Mouse (Mus musculus): ENCODE results near the gene Mamstr. TPM values are rescaled to one million over a fixed set of nuclear protein-coding genes. Genes with fewer than 3 reads are reported as not detected.

Gene Mamstr
- polyA plus RNA-seq, 1 experiment from 2014 or later, result 10.6 TPM

GRCm38 (mm10) chr7:45635711-45636688, 3.8 kb upstream of the Mamstr start:
- Histone ChIP-seq H3K4me3 (ENCODE audit: low read length) (no peak overlapping the region), H3K9ac (ENCODE audit: low read length) (no peak overlapping the region), H3K27me3 (ENCODE audit: control insufficient read depth, insufficient read depth, low read depth, low read length) (no peaks in the 10 kb centered on the region), H3K27ac (ENCODE audit: low read length) (peak overlapping the region; percentile 88), H3K4me1 (replicated peaks; ENCODE audit: control insufficient read depth, insufficient read depth, low read length) (peaks cover 53% of the 10 kb centered on the region), H3K4me2 (ENCODE audit: low read depth, low read length) (peak overlapping the region; percentile 16), H3K36me3 (ENCODE audit: control insufficient read depth, insufficient read depth, low read length) (peaks cover 9% of the 10 kb centered on the region), H3K9me3 (ENCODE audit: control insufficient read depth, low read length) (no peaks in the 10 kb centered on the region)
- WGBS, result 46% methylated on average over 15 of the region's 15 CpGs
- peak; percentile 29 for ATAC-seq (ENCODE audit: low read depth)

DNA sequence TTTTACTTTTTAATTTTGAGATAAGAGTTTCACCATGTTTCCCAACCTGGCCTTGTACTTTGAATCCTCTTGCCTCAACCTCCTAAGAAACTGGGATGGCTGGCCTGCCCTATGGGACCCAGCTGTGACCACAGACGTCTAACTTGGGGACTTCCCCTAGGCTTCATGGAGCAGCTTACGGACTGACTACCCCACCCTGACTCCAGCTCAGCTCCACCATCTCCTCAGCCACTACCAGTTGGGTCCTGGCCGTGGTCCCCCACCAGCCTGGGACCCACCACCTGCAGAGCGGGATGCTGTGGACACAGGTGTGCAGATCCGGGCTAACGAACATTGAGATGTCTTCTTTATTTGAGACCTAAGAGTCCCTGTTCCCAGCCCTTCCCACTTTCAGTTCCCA, 2.1 kb upstream of the Mamstr start:
- Histone ChIP-seq H3K9me3 (ENCODE audit: control insufficient read depth, low read length) (no peaks in the 10 kb centered on the region), H3K27ac (ENCODE audit: low read length) (no peak overlapping the region), H3K9ac (ENCODE audit: low read length) (no peak overlapping the region), H3K4me3 (ENCODE audit: low read length) (no peak overlapping the region), H3K27me3 (ENCODE audit: control insufficient read depth, insufficient read depth, low read depth, low read length) (no peaks in the 10 kb centered on the region), H3K4me2 (ENCODE audit: low read depth, low read length) (peak overlapping the region; percentile 56; the same call in 1 of the 2 replicates), H3K36me3 (ENCODE audit: control insufficient read depth, insufficient read depth, low read length) (peaks cover 9% of the 10 kb centered on the region), H3K4me1 (replicated peaks; ENCODE audit: control insufficient read depth, insufficient read depth, low read length) (peaks cover 63% of the 10 kb centered on the region)
- no peak for ATAC-seq (ENCODE audit: low read depth)
- 83% methylated on average over 6 of the region's 6 CpGs for WGBS

- ATAC-seq (ENCODE audit: low read depth), result peak; percentile 83
- 20% methylated on average over 29 of the region's 29 CpGs for WGBS
- Histone ChIP-seq H3K9me3 (ENCODE audit: control insufficient read depth, low read length) (no peaks in the 10 kb centered on the region), H3K9ac (ENCODE audit: low read length) (peak overlapping the region; percentile 46), H3K4me1 (replicated peaks; ENCODE audit: control insufficient read depth, insufficient read depth, low read length) (peaks cover 64% of the 10 kb centered on the region), H3K36me3 (ENCODE audit: control insufficient read depth, insufficient read depth, low read length) (peaks cover 9% of the 10 kb centered on the region), H3K27ac (ENCODE audit: low read length) (peak overlapping the region; percentile 36; the same call in 1 of the 2 replicates), H3K27me3 (ENCODE audit: control insufficient read depth, insufficient read depth, low read depth, low read length) (no peaks in the 10 kb centered on the region), H3K4me3 (ENCODE audit: low read length) (peak overlapping the region; percentile 40), H3K4me2 (ENCODE audit: low read depth, low read length) (peak overlapping the region; percentile 56)
Measured at GRCm38 (mm10) chr7:45638623-45639401, 965 bp upstream of the Mamstr start.

DNA sequence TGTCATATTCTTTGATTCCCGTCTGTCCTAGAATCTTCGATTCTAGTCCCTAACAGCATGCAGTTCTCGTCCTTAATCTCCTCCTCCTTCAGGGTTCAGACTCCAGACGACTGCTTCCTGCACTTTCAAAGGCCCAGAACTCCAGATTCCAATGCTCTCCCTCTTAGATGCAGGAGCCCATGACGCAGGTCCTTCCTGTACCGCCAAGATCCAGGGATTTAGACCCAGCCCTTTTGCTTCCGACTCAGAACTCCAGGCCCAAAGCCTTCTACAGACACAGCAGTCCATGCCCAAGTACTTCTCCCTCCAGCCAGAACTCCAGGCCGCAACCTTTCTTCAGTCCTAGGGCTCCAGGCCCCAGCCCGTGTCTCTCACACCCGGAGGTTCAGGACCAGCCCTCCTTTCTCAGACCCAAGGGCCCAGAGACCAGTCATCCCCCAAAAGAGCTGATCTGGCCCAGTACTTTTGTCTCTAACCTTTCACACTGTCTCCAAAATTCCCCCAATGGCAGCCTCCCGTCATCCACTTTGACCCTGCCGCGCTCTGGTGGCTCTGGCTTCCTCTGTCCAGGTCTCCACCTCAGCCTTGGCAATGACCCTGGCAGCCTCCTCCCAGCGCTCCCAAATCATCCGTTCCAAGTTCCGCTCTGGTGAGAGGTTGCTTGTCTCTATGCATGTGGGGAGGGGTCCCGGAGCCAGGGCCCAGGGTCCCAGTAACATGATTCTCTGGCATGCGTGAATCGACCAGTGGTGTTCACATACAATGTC, 597 bp downstream of the Mamstr start:
- WGBS, result 77% methylated on average over 19 of the region's 19 CpGs
- Histone ChIP-seq H3K36me3 (ENCODE audit: control insufficient read depth, insufficient read depth, low read length) (peaks cover 9% of the 10 kb centered on the region), H3K27ac (ENCODE audit: low read length) (peak overlapping the region; percentile 19; the same call in 1 of the 2 replicates), H3K27me3 (ENCODE audit: control insufficient read depth, insufficient read depth, low read depth, low read length) (no peaks in the 10 kb centered on the region), H3K9me3 (ENCODE audit: control insufficient read depth, low read length) (no peaks in the 10 kb centered on the region), H3K4me2 (ENCODE audit: low read depth, low read length) (no peak overlapping the region), H3K9ac (ENCODE audit: low read length) (peak overlapping the region; percentile 12; the same call in 1 of the 2 replicates), H3K4me3 (ENCODE audit: low read length) (no peak overlapping the region), H3K4me1 (replicated peaks; ENCODE audit: control insufficient read depth, insufficient read depth, low read length) (peaks cover 61% of the 10 kb centered on the region)
- ATAC-seq (ENCODE audit: low read depth), result no peak

- H3K9me3 ChIP-seq (ENCODE audit: control insufficient read depth, low read length), result no peaks in the 10 kb centered on the region
- peaks cover 49% of the 10 kb centered on the region for H3K4me1 ChIP-seq (replicated peaks; ENCODE audit: control insufficient read depth, insufficient read depth, low read length)
- WGBS, result 33% methylated on average over 17 of the region's 17 CpGs
- H3K27me3 ChIP-seq (ENCODE audit: control insufficient read depth, insufficient read depth, low read depth, low read length), result no peaks in the 10 kb centered on the region
- ATAC-seq (ENCODE audit: low read depth), result peak; percentile 37
- H3K4me2 ChIP-seq (ENCODE audit: low read depth, low read length), result peak overlapping the region; percentile 91
- H3K27ac ChIP-seq (ENCODE audit: low read length), result peak overlapping the region; percentile 89
- peaks cover 5% of the 10 kb centered on the region for H3K36me3 ChIP-seq (ENCODE audit: control insufficient read depth, insufficient read depth, low read length)
- peak overlapping the region; percentile 57 for H3K4me3 ChIP-seq (ENCODE audit: low read length)
- peak overlapping the region; percentile 80 for H3K9ac ChIP-seq (ENCODE audit: low read length)
Measured at GRCm38 (mm10) chr7:45641391-45642040, 1.7 kb downstream of the Mamstr start.

- H3K4me1 ChIP-seq (replicated peaks; ENCODE audit: control insufficient read depth, insufficient read depth, low read length), result peaks cover 47% of the 10 kb centered on the region
- H3K9ac ChIP-seq (ENCODE audit: low read length), result peak overlapping the region; percentile 80
- no peaks in the 10 kb centered on the region for H3K27me3 ChIP-seq (ENCODE audit: control insufficient read depth, insufficient read depth, low read depth, low read length)
Measured at GRCm38 (mm10) chr7:45642083-45642482, 2.3 kb downstream of the Mamstr start.

GRCm38 (mm10) chr7:45642503-45643255, 2.9 kb downstream of the Mamstr start:
- peak overlapping the region; percentile 89 for H3K27ac ChIP-seq (ENCODE audit: low read length)
- WGBS, result 27% methylated on average over 16 of the region's 16 CpGs
- peak overlapping the region; percentile 91 for H3K4me2 ChIP-seq (ENCODE audit: low read depth, low read length)
- peaks cover 47% of the 10 kb centered on the region for H3K4me1 ChIP-seq (replicated peaks; ENCODE audit: control insufficient read depth, insufficient read depth, low read length)
- no peaks in the 10 kb centered on the region for H3K9me3 ChIP-seq (ENCODE audit: control insufficient read depth, low read length)
- no peaks in the 10 kb centered on the region for H3K27me3 ChIP-seq (ENCODE audit: control insufficient read depth, insufficient read depth, low read depth, low read length)
- peak overlapping the region; percentile 80 for H3K9ac ChIP-seq (ENCODE audit: low read length)
- no peak for ATAC-seq (ENCODE audit: low read depth)
- H3K4me3 ChIP-seq (ENCODE audit: low read length), result peak overlapping the region; percentile 57
- H3K36me3 ChIP-seq (ENCODE audit: control insufficient read depth, insufficient read depth, low read length), result no peaks in the 10 kb centered on the region

More at GRCm38 (mm10) chr7:45642083-45642482, 2.3 kb downstream of the Mamstr start:
- H3K36me3 ChIP-seq (ENCODE audit: control insufficient read depth, insufficient read depth, low read length), result no peaks in the 10 kb centered on the region; the same call in 1 of the 2 replicates
- ATAC-seq (ENCODE audit: low read depth), result no peak
- 65% methylated on average over 5 of the region's 5 CpGs for WGBS
- peak overlapping the region; percentile 91 for H3K4me2 ChIP-seq (ENCODE audit: low read depth, low read length)
- H3K9me3 ChIP-seq (ENCODE audit: control insufficient read depth, low read length), result no peaks in the 10 kb centered on the region
- H3K4me3 ChIP-seq (ENCODE audit: low read length), result peak overlapping the region; percentile 57
- H3K27ac ChIP-seq (ENCODE audit: low read length), result peak overlapping the region; percentile 89

All from lung, embryonic 16.5 days (tissue).